Mouse (Mus musculus) ES-Bruce4 (cell line): ENCODE data around the gene Cfap44. TPM values are rescaled to one million over a fixed set of nuclear protein-coding genes. Genes with fewer than 3 reads are reported as not detected.

Source experiments
- H3K27ac ChIP-seq: 2 replicates; pipeline ENCODE4 v1.5.1; 2012; ENCODE audit warnings: low read length, inconsistent platforms; ENCODE audit not compliant: insufficient read depth
- H3K27me3 ChIP-seq: 2 replicates; pipeline ENCODE4 v1.6.1; 2012; ENCODE audit warnings: mild to moderate bottlenecking, low read length, inconsistent platforms; ENCODE audit not compliant: control insufficient read depth, poor library complexity, insufficient read depth, severe bottlenecking
- H3K36me3 ChIP-seq: 2 replicates; pipeline ENCODE4 v1.6.1; 2012; ENCODE audit warnings: inconsistent platforms, mild to moderate bottlenecking, low read length, moderate library complexity; ENCODE audit not compliant: control insufficient read depth, poor library complexity, insufficient read depth, severe bottlenecking
- H3K4me1 ChIP-seq: one replicate; pipeline ENCODE4 v1.8.1; 2011; ENCODE audit warnings: low read length; ENCODE audit not compliant: control insufficient read depth, insufficient read depth
- H3K4me3 ChIP-seq: 2 replicates; pipeline ENCODE4 v1.5.1; 2011; ENCODE audit warnings: low read depth, mild to moderate bottlenecking, low read length
- H3K9ac ChIP-seq: 2 replicates; pipeline ENCODE4 v1.6.1; 2012; ENCODE audit warnings: low read depth, mild to moderate bottlenecking, inconsistent platforms; ENCODE audit not compliant: poor library complexity, severe bottlenecking
- H3K9me3 ChIP-seq: replicated peaks from 2 replicates; pipeline ENCODE4 v1.6.1; 2012; ENCODE audit warnings: mild to moderate bottlenecking, low read length, inconsistent platforms; ENCODE audit not compliant: control insufficient read depth, poor library complexity, insufficient read depth, severe bottlenecking
- CTCF ChIP-seq: IDR thresholded peaks from one replicate; pipeline ENCODE4 v1.8.1; 2011; ENCODE audit warnings: low read depth, low read length
- EP300 ChIP-seq: IDR thresholded peaks from 2 replicates; pipeline ENCODE4 v1.6.1; 2011; ENCODE audit warnings: low read depth, low read length; ENCODE audit not compliant: insufficient read depth
- POLR2A ChIP-seq: IDR thresholded peaks from one replicate; pipeline ENCODE4 v1.8.1; 2011; ENCODE audit warnings: low read length; ENCODE audit not compliant: insufficient read depth
- polyA plus RNA-seq: library from polyadenylated mRNA; stranded (reverse); fragments of >200 nt; gene quantifications from 2 replicates; pipeline ENCODE4 v1.2.4, GENCODE M21; 2011; ENCODE audit warnings: low read depth; ENCODE audit not compliant: missing spikeins, insufficient read depth, insufficient read length

Gene Cfap44
- polyA plus RNA-seq, 1 experiment = 2.7 TPM

DNA sequence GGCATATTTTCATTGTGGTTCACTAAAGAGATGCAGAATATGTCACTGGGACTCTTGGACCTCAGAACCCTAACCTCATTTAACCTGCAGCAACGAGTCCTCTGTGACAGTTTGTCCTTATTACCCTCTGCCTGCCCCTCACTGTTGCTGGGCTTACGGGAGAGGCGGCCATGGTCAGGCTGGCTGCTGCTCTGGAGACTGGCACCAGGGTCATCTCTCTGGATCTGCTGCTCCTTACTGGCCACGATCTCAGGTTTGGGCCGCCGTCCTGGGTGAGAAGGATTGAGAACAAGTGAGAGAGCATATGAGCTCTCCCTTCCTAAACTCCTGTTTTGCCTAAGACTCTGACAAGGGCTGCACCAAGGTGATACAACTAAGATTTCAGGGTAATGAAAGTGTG lies 97.6 kb downstream of the Cfap44 start:
- H3K27me3 ChIP-seq = no peaks in the 10 kb centered on the region

DNA sequence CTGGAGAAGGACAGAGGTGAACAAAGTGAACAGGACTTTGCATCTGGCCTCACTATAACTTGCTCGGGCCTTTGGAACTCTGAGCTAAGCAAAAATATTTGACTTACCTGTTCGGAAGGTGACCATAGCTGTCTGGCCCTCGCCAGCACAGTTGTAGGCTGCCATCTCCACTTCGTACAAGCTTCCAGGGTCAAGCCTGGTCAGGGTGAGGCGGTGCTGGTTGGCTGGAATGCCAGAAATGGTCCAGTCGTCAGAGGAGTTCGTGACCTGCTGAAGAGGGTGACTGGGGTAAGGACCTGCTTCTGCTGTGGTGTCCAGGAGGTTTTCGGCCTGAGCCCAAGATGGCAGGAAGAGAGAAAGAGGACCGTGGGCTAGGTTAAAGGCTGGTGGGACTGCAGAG lies 98.1 kb downstream of the Cfap44 start:
- no peaks in the 10 kb centered on the region for H3K36me3 ChIP-seq
- no peaks in the 10 kb centered on the region for H3K4me1 ChIP-seq
- no peak overlapping the region for H3K4me3 ChIP-seq
- H3K9me3 ChIP-seq = no peaks in the 10 kb centered on the region
- no peak overlapping the region for H3K9ac ChIP-seq
- no peak for TF ChIP-seq EP300
- no peak for TF ChIP-seq POLR2A
- no peak for TF ChIP-seq CTCF
- H3K27ac ChIP-seq = no peak overlapping the region
- H3K27me3 ChIP-seq = no peaks in the 10 kb centered on the region

More for the DNA sequence above, 97.6 kb downstream of the Cfap44 start:
- Histone ChIP-seq H3K36me3 (no peaks in the 10 kb centered on the region), H3K27ac (no peak overlapping the region), H3K9me3 (no peaks in the 10 kb centered on the region), H3K4me1 (no peaks in the 10 kb centered on the region), H3K9ac (no peak overlapping the region), H3K4me3 (no peak overlapping the region)
- TF ChIP-seq POLR2A = no peak
- no peak for TF ChIP-seq EP300
- no peak for TF ChIP-seq CTCF

DNA sequence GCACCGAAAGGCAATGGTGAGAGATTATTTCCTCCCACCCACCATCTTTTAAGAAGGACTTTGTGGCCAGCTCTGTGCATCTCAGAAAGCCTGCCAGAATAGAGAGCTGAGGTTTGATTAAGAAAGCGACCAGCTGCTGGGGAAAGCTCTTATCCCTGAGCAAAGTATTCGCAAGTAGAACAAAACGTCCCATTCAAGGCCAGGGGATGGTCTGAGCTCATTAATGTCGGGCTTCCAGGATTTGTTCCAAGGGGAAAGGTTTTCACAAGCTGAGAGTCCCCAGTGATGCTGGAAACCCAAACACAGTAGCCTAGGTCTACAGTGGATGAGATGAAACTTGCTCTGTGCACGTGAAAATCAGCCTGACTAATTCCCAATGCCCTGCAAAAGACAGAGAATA lies 99.3 kb downstream of the Cfap44 start:
- Histone ChIP-seq H3K4me1 (no peaks in the 10 kb centered on the region), H3K27ac (no peak overlapping the region), H3K9me3 (no peaks in the 10 kb centered on the region), H3K27me3 (no peaks in the 10 kb centered on the region), H3K36me3 (no peaks in the 10 kb centered on the region), H3K4me3 (no peak overlapping the region), H3K9ac (no peak overlapping the region)
- TF ChIP-seq EP300 = no peak
- no peak for TF ChIP-seq CTCF
- no peak for TF ChIP-seq POLR2A

DNA sequence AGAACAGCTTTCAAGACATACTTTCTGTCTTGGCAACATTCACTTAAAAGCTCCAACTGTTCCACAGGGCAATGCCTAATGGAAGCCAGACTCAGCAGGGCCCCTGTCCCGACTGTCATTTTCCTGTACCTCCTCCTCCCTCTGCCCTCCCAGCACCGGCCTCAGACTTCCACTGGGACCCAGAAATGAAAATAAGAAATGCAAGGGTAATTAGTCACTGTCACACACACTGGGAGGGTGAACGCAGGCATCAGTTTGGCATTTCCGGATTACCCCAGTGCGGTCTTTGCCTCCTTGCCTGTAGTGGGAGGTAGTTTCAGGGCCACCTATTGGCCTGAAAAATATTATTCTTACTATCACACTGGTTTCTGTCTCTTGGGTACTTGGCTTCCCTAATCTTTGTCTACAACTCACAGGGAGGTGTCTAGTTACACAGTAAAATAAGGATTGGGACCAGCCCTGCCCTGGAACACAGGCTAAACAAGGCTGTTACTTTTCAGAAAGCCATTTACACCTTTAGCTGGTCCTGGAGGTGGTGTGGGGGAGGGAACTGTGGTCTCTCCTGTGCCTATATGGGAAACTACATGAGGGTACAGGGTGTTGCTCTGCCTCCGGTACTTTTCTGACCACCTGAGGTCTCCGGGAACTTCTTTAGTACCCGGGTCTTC lies 100.0 kb downstream of the Cfap44 start:
- H3K4me1 ChIP-seq = no peaks in the 10 kb centered on the region
- H3K27me3 ChIP-seq = no peaks in the 10 kb centered on the region
- no peaks in the 10 kb centered on the region for H3K36me3 ChIP-seq
- H3K4me3 ChIP-seq = no peak overlapping the region
- no peak overlapping the region for H3K9ac ChIP-seq
- no peak for TF ChIP-seq POLR2A
- no peak for TF ChIP-seq EP300
- no peak for TF ChIP-seq CTCF
- H3K9me3 ChIP-seq = no peaks in the 10 kb centered on the region
- H3K27ac ChIP-seq = no peak overlapping the region

DNA sequence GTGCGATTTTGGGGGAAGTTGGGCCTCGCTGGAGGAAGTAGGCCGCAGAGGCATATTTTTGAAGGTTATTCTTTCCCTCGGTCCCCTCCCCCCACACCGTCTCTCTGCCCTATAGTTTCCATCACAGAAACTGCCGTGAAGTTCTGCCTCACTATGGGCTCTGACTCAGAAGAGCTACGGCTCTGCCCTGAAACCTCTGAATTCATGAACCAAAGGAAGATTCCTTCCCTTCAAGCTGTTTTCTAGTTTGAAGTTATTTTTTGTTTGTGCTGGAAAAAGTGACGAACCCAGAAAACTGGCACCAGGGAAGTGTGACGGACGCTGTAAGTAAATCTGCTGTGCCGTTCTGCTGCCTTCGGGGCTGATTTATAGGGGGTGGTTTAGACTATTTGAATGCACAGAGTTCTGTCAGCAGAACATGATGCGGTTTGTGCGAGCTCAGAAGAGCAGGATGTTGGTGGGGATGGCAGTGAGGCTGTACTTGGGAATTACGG lies 102.4 kb downstream of the Cfap44 start:
- Histone ChIP-seq H3K9ac (no peak overlapping the region), H3K36me3 (no peaks in the 10 kb centered on the region), H3K27me3 (no peaks in the 10 kb centered on the region), H3K4me3 (no peak overlapping the region), H3K9me3 (no peaks in the 10 kb centered on the region), H3K27ac (no peak overlapping the region), H3K4me1 (no peaks in the 10 kb centered on the region)
- TF ChIP-seq POLR2A (no peak), CTCF (no peak), EP300 (no peak)

DNA sequence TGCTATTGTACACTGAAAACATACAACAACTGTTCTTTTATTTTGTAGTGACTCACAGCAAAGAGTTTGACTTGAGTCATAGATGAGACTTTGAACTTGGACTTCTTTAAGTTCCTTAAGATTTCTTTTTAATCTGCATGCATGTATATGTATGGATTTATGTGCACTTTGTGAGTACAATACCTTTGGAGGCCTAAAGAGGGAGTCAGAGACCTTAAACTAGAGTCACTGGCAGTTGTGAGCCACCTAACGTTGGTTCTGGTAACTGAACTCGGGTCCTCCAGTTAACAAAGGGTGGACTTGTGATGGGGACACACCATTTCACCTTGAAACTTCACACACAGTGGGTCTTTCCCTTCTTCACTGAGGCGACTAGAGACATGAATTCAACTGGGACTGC lies 103.9 kb downstream of the Cfap44 start:
- Histone ChIP-seq H3K9me3 (no peaks in the 10 kb centered on the region), H3K4me3 (no peak overlapping the region), H3K4me1 (no peaks in the 10 kb centered on the region), H3K27me3 (no peaks in the 10 kb centered on the region), H3K27ac (no peak overlapping the region), H3K36me3 (no peaks in the 10 kb centered on the region), H3K9ac (no peak overlapping the region)
- TF ChIP-seq CTCF (no peak), POLR2A (no peak), EP300 (no peak)
